Mouse (Mus musculus): ENCODE measurements at regions not wholly inside any gene's neighbourhood (a gene's known extent, or its start where the extent isn't known, plus 50 kb on each side); places are given as distances from the start of the nearest gene placed in this dataset.

GRCm38 (mm10) chr12:110376062-110376837, 70.7 kb upstream of the Ppp2r5c start:
- WGBS: 22% methylated on average over 7 of the region's 7 CpGs
- Histone ChIP-seq H3K9me3 (replicated peaks) (no peaks in the 10 kb centered on the region), H3K9ac (no peak overlapping the region), H3K4me2 (no peak overlapping the region), H3K36me3 (ENCODE audit: poor library complexity, severe bottlenecking) (no peaks in the 10 kb centered on the region), H3K4me3 (no peak overlapping the region), H3K27me3 (peaks cover 39% of the 10 kb centered on the region), H3K27ac (no peak overlapping the region), H3K4me1 (peaks cover 26% of the 10 kb centered on the region)
- no peak for ATAC-seq

GRCm38 (mm10) chr12:110376838-110377150, 70.1 kb upstream of the Ppp2r5c start:
- no peak overlapping the region for H3K4me2 ChIP-seq
- no peaks in the 10 kb centered on the region for H3K36me3 ChIP-seq (ENCODE audit: poor library complexity, severe bottlenecking)
- no peaks in the 10 kb centered on the region for H3K9me3 ChIP-seq (replicated peaks)
- 74% methylated on average over 4 of the region's 4 CpGs for WGBS
- no peak overlapping the region for H3K9ac ChIP-seq
- H3K27me3 ChIP-seq: peaks cover 38% of the 10 kb centered on the region
- H3K4me1 ChIP-seq: peaks cover 26% of the 10 kb centered on the region
- no peak overlapping the region for H3K4me3 ChIP-seq
- ATAC-seq: no peak
- H3K27ac ChIP-seq: no peak overlapping the region

GRCm38 (mm10) chr12:110377306-110377705, 69.6 kb upstream of the Ppp2r5c start:
- Histone ChIP-seq H3K36me3 (ENCODE audit: poor library complexity, severe bottlenecking) (no peaks in the 10 kb centered on the region), H3K9me3 (replicated peaks) (no peaks in the 10 kb centered on the region), H3K4me1 (peaks cover 26% of the 10 kb centered on the region), H3K27ac (no peak overlapping the region), H3K4me2 (no peak overlapping the region), H3K27me3 (peaks cover 37% of the 10 kb centered on the region), H3K9ac (no peak overlapping the region), H3K4me3 (no peak overlapping the region)
- 38% methylated on average over 6 of the region's 6 CpGs for WGBS
- no peak for ATAC-seq

- H3K27ac ChIP-seq: no peak overlapping the region
- H3K4me1 ChIP-seq: peaks cover 26% of the 10 kb centered on the region
- no peak for ATAC-seq
- 51% methylated on average over 10 of the region's 10 CpGs for WGBS
- no peak overlapping the region for H3K4me2 ChIP-seq
- H3K4me3 ChIP-seq: no peak overlapping the region
- H3K36me3 ChIP-seq (ENCODE audit: poor library complexity, severe bottlenecking): no peaks in the 10 kb centered on the region
- no peak overlapping the region for H3K9ac ChIP-seq
- no peaks in the 10 kb centered on the region for H3K9me3 ChIP-seq (replicated peaks)
- H3K27me3 ChIP-seq: peaks cover 37% of the 10 kb centered on the region
Measured at GRCm38 (mm10) chr12:110377734-110378133, 69.2 kb upstream of the Ppp2r5c start.

GRCm38 (mm10) chr12:110378302-110378701, 68.6 kb upstream of the Ppp2r5c start:
- peaks cover 38% of the 10 kb centered on the region for H3K27me3 ChIP-seq
- peaks cover 24% of the 10 kb centered on the region for H3K4me1 ChIP-seq
- no peaks in the 10 kb centered on the region for H3K9me3 ChIP-seq (replicated peaks)
- no peak overlapping the region for H3K27ac ChIP-seq
- ATAC-seq: no peak
- no peak overlapping the region for H3K4me3 ChIP-seq
- no peak overlapping the region for H3K4me2 ChIP-seq
- H3K9ac ChIP-seq: no peak overlapping the region
- 68% methylated on average over 5 of the region's 5 CpGs for WGBS
- H3K36me3 ChIP-seq (ENCODE audit: poor library complexity, severe bottlenecking): no peaks in the 10 kb centered on the region

GRCm38 (mm10) chr12:110379721-110380120, 67.2 kb upstream of the Ppp2r5c start:
- no peak for ATAC-seq
- Histone ChIP-seq H3K27me3 (peaks cover 30% of the 10 kb centered on the region), H3K9me3 (replicated peaks) (no peaks in the 10 kb centered on the region), H3K27ac (no peak overlapping the region), H3K4me2 (no peak overlapping the region), H3K4me3 (no peak overlapping the region), H3K9ac (no peak overlapping the region), H3K4me1 (peaks cover 16% of the 10 kb centered on the region), H3K36me3 (ENCODE audit: poor library complexity, severe bottlenecking) (no peaks in the 10 kb centered on the region)
- WGBS: 42% methylated on average over 12 of the region's 12 CpGs

- Histone ChIP-seq H3K27me3 (peaks cover 20% of the 10 kb centered on the region; the same call in 1 of the 2 replicates), H3K4me3 (no peak overlapping the region), H3K4me2 (no peak overlapping the region), H3K9ac (no peak overlapping the region), H3K36me3 (ENCODE audit: poor library complexity, severe bottlenecking) (no peaks in the 10 kb centered on the region), H3K9me3 (replicated peaks) (no peaks in the 10 kb centered on the region), H3K4me1 (peaks cover 18% of the 10 kb centered on the region), H3K27ac (no peak overlapping the region)
- WGBS: 82% methylated on average over 25 of the region's 25 CpGs
- ATAC-seq: no peak
Measured at GRCm38 (mm10) chr12:110380831-110381750, 65.8 kb upstream of the Ppp2r5c start.

GRCm38 (mm10) chr12:110385031-110385430, 61.9 kb upstream of the Ppp2r5c start:
- H3K9me3 ChIP-seq (replicated peaks): no peaks in the 10 kb centered on the region
- 0 out of 2 replicates have a peak overlapping the region, but pooled peaks have one; percentile 1 for H3K4me3 ChIP-seq
- H3K4me1 ChIP-seq: peaks cover 25% of the 10 kb centered on the region
- no peak for ATAC-seq
- H3K9ac ChIP-seq: no peak overlapping the region
- no peak overlapping the region for H3K27ac ChIP-seq
- H3K4me2 ChIP-seq: peak overlapping the region; percentile 38
- H3K36me3 ChIP-seq (ENCODE audit: poor library complexity, severe bottlenecking): no peaks in the 10 kb centered on the region
- 25% methylated on average over 20 of the region's 20 CpGs for whole genome bisulfite sequencing
- peaks cover 11% of the 10 kb centered on the region; the same call in 1 of the 2 replicates for H3K27me3 ChIP-seq

GRCm38 (mm10) chr12:110385801-110386599, 60.9 kb upstream of the Ppp2r5c start:
- no peak overlapping the region for H3K9ac ChIP-seq
- H3K9me3 ChIP-seq (replicated peaks): no peaks in the 10 kb centered on the region
- H3K36me3 ChIP-seq (ENCODE audit: poor library complexity, severe bottlenecking): no peaks in the 10 kb centered on the region
- H3K27me3 ChIP-seq: peaks cover 11% of the 10 kb centered on the region; the same call in 1 of the 2 replicates
- no peak overlapping the region for H3K4me2 ChIP-seq
- H3K4me1 ChIP-seq: peaks cover 25% of the 10 kb centered on the region
- H3K27ac ChIP-seq: no peak overlapping the region
- 57% methylated on average over 20 of the region's 20 CpGs for WGBS
- no peak overlapping the region for H3K4me3 ChIP-seq
- no peak for ATAC-seq

- peaks cover 9% of the 10 kb centered on the region; the same call in 1 of the 2 replicates for H3K27me3 ChIP-seq
- H3K9ac ChIP-seq: no peak overlapping the region
- WGBS: 62% methylated on average over 11 of the region's 11 CpGs
- no peak overlapping the region for H3K4me3 ChIP-seq
- no peak overlapping the region for H3K4me2 ChIP-seq
- no peaks in the 10 kb centered on the region for H3K36me3 ChIP-seq (ENCODE audit: poor library complexity, severe bottlenecking)
- H3K9me3 ChIP-seq (replicated peaks): no peaks in the 10 kb centered on the region
- H3K27ac ChIP-seq: no peak overlapping the region
- ATAC-seq: no peak
- peaks cover 25% of the 10 kb centered on the region for H3K4me1 ChIP-seq
Measured at GRCm38 (mm10) chr12:110387056-110387455, 59.9 kb upstream of the Ppp2r5c start.

GRCm38 (mm10) chr12:110387567-110387966, 59.4 kb upstream of the Ppp2r5c start:
- Histone ChIP-seq H3K4me1 (peaks cover 25% of the 10 kb centered on the region), H3K27ac (no peak overlapping the region), H3K36me3 (ENCODE audit: poor library complexity, severe bottlenecking) (no peaks in the 10 kb centered on the region), H3K4me2 (no peak overlapping the region), H3K27me3 (peaks cover 9% of the 10 kb centered on the region; the same call in 1 of the 2 replicates), H3K9me3 (replicated peaks) (no peaks in the 10 kb centered on the region), H3K9ac (no peak overlapping the region), H3K4me3 (no peak overlapping the region)
- ATAC-seq: no peak
- WGBS: 64% methylated on average over 4 of the region's 4 CpGs
